ENCODE assay signal across 19 mouse cellular contexts in the genomic region with DNA sequence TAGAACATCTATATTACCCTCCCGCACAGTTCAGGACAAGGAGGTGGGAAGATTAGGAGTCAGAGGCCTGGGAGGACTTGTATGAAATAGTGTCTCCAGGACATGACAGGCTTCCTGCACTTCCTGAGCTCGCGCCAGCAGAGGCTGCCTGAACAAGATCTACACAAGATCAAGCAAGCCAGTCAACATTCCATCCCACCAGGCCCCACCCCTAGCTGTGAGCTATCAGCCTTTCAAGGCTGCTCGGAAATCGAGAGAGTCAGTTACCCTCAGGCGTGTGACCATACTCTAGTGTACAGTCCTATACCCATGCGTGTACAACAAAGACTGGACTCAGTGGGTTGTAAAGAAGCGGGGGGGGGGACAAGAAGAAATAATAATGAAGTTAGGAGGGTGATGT.
"Had no signal": no experiment of that assay in that cellular context is flagged by ENCODE, and none has a peak within 500 bp of the region (broad histone marks: within the 10 kb centered on the region; RNA-seq: fewer than 3 reads in every experiment).

No protein-coding gene starts in this region.

- H3K4me3 ChIP-seq: midbrain, embryonic 10.5 days; midbrain, embryonic 12.5 days; myocyte; neural tube, embryonic 13.5 days; neural tube, embryonic 15.5 days had no signal

- H3K9me3 ChIP-seq: midbrain, embryonic 10.5 days; midbrain, embryonic 12.5 days; neural tube, embryonic 13.5 days; neural tube, embryonic 15.5 days had no signal

- H3K36me3 ChIP-seq: midbrain, embryonic 10.5 days; midbrain, embryonic 12.5 days; neural tube, embryonic 13.5 days; neural tube, embryonic 15.5 days had no signal

- DNase-seq: lung, adult 18-20 months; lung, embryonic 14.5 days; lung, postnatal 10 days; lung, postnatal 4 days; midbrain, embryonic 14.5 days; retina, postnatal 1 day; right cerebral cortex, adult 18-20 months; right cerebral cortex, postnatal 25 days; right cerebral cortex, postnatal 4 days; spleen, adult 18-20 months; thymus, adult 18-20 months; thymus, postnatal 25 days; thymus, postnatal 4 days had no signal

- H3K27me3 ChIP-seq: midbrain, embryonic 12.5 days; neural tube, embryonic 13.5 days; neural tube, embryonic 15.5 days had no signal

- H3K4me2 ChIP-seq: lung, embryonic 14.5 days; midbrain, embryonic 12.5 days; neural tube, embryonic 13.5 days; neural tube, embryonic 15.5 days had no signal

- H3K9ac ChIP-seq: lung, embryonic 14.5 days; midbrain, embryonic 12.5 days; neural tube, embryonic 13.5 days; neural tube, embryonic 15.5 days had no signal

- H3K27ac ChIP-seq: midbrain, embryonic 10.5 days; midbrain, embryonic 12.5 days; neural tube, embryonic 13.5 days; neural tube, embryonic 15.5 days had no signal

- H3K4me1 ChIP-seq: midbrain, embryonic 10.5 days; midbrain, embryonic 12.5 days; neural tube, embryonic 13.5 days; neural tube, embryonic 15.5 days had no signal

- ATAC-seq: midbrain, embryonic 16.5 days had no signal
